Mouse (Mus musculus) kidney, embryonic 14.5 days (tissue): ENCODE measurements at regions not wholly inside any gene's neighbourhood (a gene's known extent, or its start where the extent isn't known, plus 50 kb on each side); places are given as distances from the start of the nearest gene placed in this dataset.

Experiments
- ATAC-seq: fragments of 200-750 bp; cut with Nextera tagmentation; 2 replicates; pipeline ENCODE4 v1.8.0; 2017; ENCODE audit warnings: moderate number of reproducible peaks, mild to moderate bottlenecking, moderate TSS enrichment, moderate library complexity; ENCODE audit not compliant: low FRiP score, low TSS enrichment
- H3K27ac ChIP-seq: fragments of 300-500 bp; sonication (generic); 2 replicates; pipeline ENCODE4 v1.5.1; 2014; ENCODE audit warnings: low read depth, mild to moderate bottlenecking, low read length, moderate library complexity, mixed read lengths
- H3K27me3 ChIP-seq: fragments of 300-500 bp; sonication (generic); 2 replicates; pipeline ENCODE4 v1.6.1; 2014; ENCODE audit warnings: mild to moderate bottlenecking, low read length; ENCODE audit not compliant: control insufficient read depth, insufficient read depth
- H3K36me3 ChIP-seq: fragments of 300-500 bp; sonication (generic); 2 replicates; pipeline ENCODE4 v1.6.1; 2014; ENCODE audit warnings: low read length, mixed read lengths; ENCODE audit not compliant: control insufficient read depth, insufficient read depth
- H3K4me1 ChIP-seq: fragments of 300-500 bp; sonication (generic); 2 replicates; pipeline ENCODE4 v1.6.1; 2014; ENCODE audit warnings: low read length, mixed read lengths; ENCODE audit not compliant: control insufficient read depth, insufficient read depth
- H3K4me2 ChIP-seq: fragments of 300-500 bp; sonication (generic); replicated peaks from 2 replicates; pipeline ENCODE4 v1.6.1; 2014; ENCODE audit warnings: low read depth, mild to moderate bottlenecking, low read length
- H3K4me3 ChIP-seq: fragments of 300-500 bp; sonication (generic); 2 replicates; pipeline ENCODE4 v1.5.1; 2014; ENCODE audit warnings: mild to moderate bottlenecking, low read length
- H3K9ac ChIP-seq: fragments of 300-500 bp; sonication (generic); 2 replicates; pipeline ENCODE4 v1.6.1; 2014; ENCODE audit warnings: low read depth, mild to moderate bottlenecking, low read length, moderate library complexity
- H3K9me3 ChIP-seq: fragments of 300-500 bp; sonication (generic); 2 replicates; pipeline ENCODE4 v1.6.1; 2016; ENCODE audit warnings: low read length; ENCODE audit not compliant: control insufficient read depth
- WGBS: fragments of 180-500 bp; shearing (Covaris S2); extraction: QIAGEN DNeasy Blood & Tissue Kit; methylation state at CpG from one replicate; pipeline ENCODE4 v1.1.7; 2014; 5-methylcytosine and 5-hydroxymethylcytosine counted together

- H3K36me3 ChIP-seq = no peaks in the 10 kb centered on the region
- no peak overlapping the region for H3K4me2 ChIP-seq
- H3K4me1 ChIP-seq = 0 out of 2 replicates have a peak, but pooled peaks cover 4% of the 10 kb centered on the region
- ATAC-seq = no peak
- WGBS = 96% methylated on average over 2 of the region's 2 CpGs
- no peaks in the 10 kb centered on the region for H3K9me3 ChIP-seq
- no peak overlapping the region for H3K4me3 ChIP-seq
- no peaks in the 10 kb centered on the region for H3K27me3 ChIP-seq
- H3K27ac ChIP-seq = no peak overlapping the region
- no peak overlapping the region for H3K9ac ChIP-seq
These were observed 592.4 kb upstream of the Tbl1xr1 start for GRCm38 (mm10) chr3:21484052-21484451.

- no peak overlapping the region for H3K27ac ChIP-seq
- H3K9ac ChIP-seq = no peak overlapping the region
- H3K4me1 ChIP-seq = no peaks in the 10 kb centered on the region
- no peaks in the 10 kb centered on the region for H3K36me3 ChIP-seq
- no peak overlapping the region for H3K4me2 ChIP-seq
- no peak overlapping the region for H3K4me3 ChIP-seq
- no peak for ATAC-seq
- H3K27me3 ChIP-seq = no peaks in the 10 kb centered on the region
- no peaks in the 10 kb centered on the region for H3K9me3 ChIP-seq
These were observed 591.0 kb upstream of the Tbl1xr1 start for GRCm38 (mm10) chr3:21485454-21485853.

- Histone ChIP-seq H3K36me3 (no peaks in the 10 kb centered on the region), H3K27me3 (no peaks in the 10 kb centered on the region), H3K4me3 (no peak overlapping the region), H3K9ac (no peak overlapping the region), H3K4me2 (no peak overlapping the region), H3K27ac (no peak overlapping the region), H3K9me3 (no peaks in the 10 kb centered on the region), H3K4me1 (no peaks in the 10 kb centered on the region)
- WGBS = 92% methylated on average over 1 of the region's 1 CpGs
- no peak for ATAC-seq
These were observed 586.9 kb upstream of the Tbl1xr1 start for GRCm38 (mm10) chr3:21489547-21489946.

- Histone ChIP-seq H3K4me2 (no peak overlapping the region), H3K27ac (no peak overlapping the region), H3K9ac (no peak overlapping the region), H3K9me3 (no peaks in the 10 kb centered on the region), H3K4me1 (no peaks in the 10 kb centered on the region), H3K27me3 (no peaks in the 10 kb centered on the region), H3K36me3 (no peaks in the 10 kb centered on the region), H3K4me3 (no peak overlapping the region)
- 65% methylated on average over 3 of the region's 3 CpGs for WGBS
- no peak for ATAC-seq
These were observed 584.0 kb upstream of the Tbl1xr1 start for GRCm38 (mm10) chr3:21492413-21492812.

GRCm38 (mm10) chr3:21493384-21493783 lies 583.1 kb upstream of the Tbl1xr1 start:
- Histone ChIP-seq H3K36me3 (no peaks in the 10 kb centered on the region), H3K4me3 (no peak overlapping the region), H3K27ac (no peak overlapping the region), H3K9me3 (no peaks in the 10 kb centered on the region), H3K27me3 (no peaks in the 10 kb centered on the region), H3K4me2 (no peak overlapping the region), H3K9ac (no peak overlapping the region), H3K4me1 (no peaks in the 10 kb centered on the region)
- no peak for ATAC-seq
- 50% methylated on average over 6 of the region's 6 CpGs for WGBS

- no peaks in the 10 kb centered on the region for H3K36me3 ChIP-seq
- H3K4me3 ChIP-seq = no peak overlapping the region
- no peak overlapping the region for H3K4me2 ChIP-seq
- no peaks in the 10 kb centered on the region for H3K27me3 ChIP-seq
- H3K9ac ChIP-seq = no peak overlapping the region
- H3K9me3 ChIP-seq = no peaks in the 10 kb centered on the region
- no peaks in the 10 kb centered on the region for H3K4me1 ChIP-seq
- H3K27ac ChIP-seq = no peak overlapping the region
- WGBS = 66% methylated on average over 3 of the region's 3 CpGs
- no peak for ATAC-seq
These were observed 581.5 kb upstream of the Tbl1xr1 start for GRCm38 (mm10) chr3:21494904-21495303.

- 68% methylated on average over 5 of the region's 5 CpGs for WGBS
- H3K27me3 ChIP-seq = no peaks in the 10 kb centered on the region
- H3K9me3 ChIP-seq = no peaks in the 10 kb centered on the region
- no peaks in the 10 kb centered on the region for H3K36me3 ChIP-seq
- H3K4me1 ChIP-seq = no peaks in the 10 kb centered on the region
- no peak overlapping the region for H3K4me3 ChIP-seq
- H3K9ac ChIP-seq = no peak overlapping the region
- no peak overlapping the region for H3K27ac ChIP-seq
- no peak overlapping the region for H3K4me2 ChIP-seq
- ATAC-seq = no peak
These were observed 580.8 kb upstream of the Tbl1xr1 start for GRCm38 (mm10) chr3:21495651-21496050.

GRCm38 (mm10) chr3:21496166-21496565 lies 580.3 kb upstream of the Tbl1xr1 start:
- Histone ChIP-seq H3K9ac (no peak overlapping the region), H3K27me3 (no peaks in the 10 kb centered on the region), H3K4me1 (no peaks in the 10 kb centered on the region), H3K9me3 (no peaks in the 10 kb centered on the region), H3K4me2 (no peak overlapping the region), H3K4me3 (no peak overlapping the region), H3K27ac (no peak overlapping the region), H3K36me3 (no peaks in the 10 kb centered on the region)
- WGBS = 73% methylated on average over 2 of the region's 2 CpGs
- no peak for ATAC-seq

- Histone ChIP-seq H3K4me1 (no peaks in the 10 kb centered on the region), H3K4me3 (no peak overlapping the region), H3K9me3 (no peaks in the 10 kb centered on the region), H3K4me2 (no peak overlapping the region), H3K27ac (no peak overlapping the region), H3K9ac (no peak overlapping the region), H3K36me3 (no peaks in the 10 kb centered on the region), H3K27me3 (no peaks in the 10 kb centered on the region)
- no peak for ATAC-seq
- 69% methylated on average over 1 of the region's 1 CpGs for WGBS
These were observed 579.4 kb upstream of the Tbl1xr1 start for GRCm38 (mm10) chr3:21497011-21497410.

- Histone ChIP-seq H3K27ac (no peak overlapping the region), H3K36me3 (no peaks in the 10 kb centered on the region), H3K4me1 (no peaks in the 10 kb centered on the region), H3K9ac (no peak overlapping the region), H3K27me3 (no peaks in the 10 kb centered on the region), H3K4me3 (no peak overlapping the region), H3K9me3 (peaks cover 20% of the 10 kb centered on the region), H3K4me2 (no peak overlapping the region)
- WGBS = 88% methylated on average over 2 of the region's 2 CpGs
- no peak for ATAC-seq
These were observed 568.8 kb upstream of the Tbl1xr1 start for GRCm38 (mm10) chr3:21507655-21508054.
